Mouse (Mus musculus): ENCODE data around the gene Sfrp4. TPM values are rescaled to one million over a fixed set of nuclear protein-coding genes. Genes with fewer than 3 reads are reported as not detected.

The Sfrp4 gene
- polyA plus RNA-seq, 1 experiment from 2014 or later, result 0.40 TPM

DNA sequence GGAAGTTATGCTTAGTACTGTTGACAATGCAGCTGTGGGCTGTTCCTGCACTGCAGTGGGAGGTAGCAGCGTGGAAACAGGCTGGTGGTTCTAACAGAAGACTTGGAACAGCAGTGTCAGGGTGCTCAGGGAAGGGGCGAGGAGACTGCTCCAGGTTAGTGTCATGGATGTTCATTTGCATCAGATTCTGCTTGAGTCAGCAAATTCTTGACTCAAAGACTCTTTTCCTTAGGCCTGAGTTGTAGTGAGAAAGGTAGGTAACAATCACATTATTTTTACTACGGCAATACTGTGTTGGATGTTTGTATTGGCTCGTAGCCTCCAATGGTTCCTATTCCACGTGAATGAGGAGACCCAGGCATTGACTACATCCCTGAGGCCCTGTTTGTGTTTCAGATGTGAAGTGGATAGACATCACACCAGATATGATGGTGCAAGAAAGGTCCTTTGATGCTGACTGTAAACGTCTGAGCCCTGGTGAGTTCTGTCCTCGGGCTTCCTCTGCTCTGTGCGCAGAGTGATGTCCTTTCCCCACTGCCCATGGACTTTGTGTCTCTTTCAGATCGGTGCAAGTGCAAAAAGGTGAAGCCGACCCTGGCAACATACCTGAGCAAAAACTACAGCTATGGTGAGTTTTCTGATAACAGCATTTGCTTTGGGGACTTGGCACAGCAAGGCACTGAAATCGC is 1.9 kb downstream of the Sfrp4 start:
- H3K36me3 ChIP-seq (ENCODE audit: control insufficient read depth, insufficient read depth, low read length), result no peaks in the 10 kb centered on the region
- no peaks in the 10 kb centered on the region for H3K27me3 ChIP-seq (replicated peaks; ENCODE audit: control insufficient read depth, insufficient read depth, low read length)
- H3K9me3 ChIP-seq (ENCODE audit: control insufficient read depth, low read length), result no peaks in the 10 kb centered on the region
- no peak for ATAC-seq
- H3K9ac ChIP-seq (ENCODE audit: low read depth, low read length), result no peak overlapping the region
- no peak overlapping the region for H3K27ac ChIP-seq (ENCODE audit: low read length)
- H3K4me1 ChIP-seq (ENCODE audit: control insufficient read depth, insufficient read depth, low read length), result 0 out of 2 replicates have a peak, but pooled peaks cover 4% of the 10 kb centered on the region
- H3K4me2 ChIP-seq (ENCODE audit: low read depth, low read length), result no peak overlapping the region
- no peak overlapping the region for H3K4me3 ChIP-seq (ENCODE audit: low read length)
- whole genome bisulfite sequencing, result 85% methylated on average over 11 of the region's 11 CpGs

DNA sequence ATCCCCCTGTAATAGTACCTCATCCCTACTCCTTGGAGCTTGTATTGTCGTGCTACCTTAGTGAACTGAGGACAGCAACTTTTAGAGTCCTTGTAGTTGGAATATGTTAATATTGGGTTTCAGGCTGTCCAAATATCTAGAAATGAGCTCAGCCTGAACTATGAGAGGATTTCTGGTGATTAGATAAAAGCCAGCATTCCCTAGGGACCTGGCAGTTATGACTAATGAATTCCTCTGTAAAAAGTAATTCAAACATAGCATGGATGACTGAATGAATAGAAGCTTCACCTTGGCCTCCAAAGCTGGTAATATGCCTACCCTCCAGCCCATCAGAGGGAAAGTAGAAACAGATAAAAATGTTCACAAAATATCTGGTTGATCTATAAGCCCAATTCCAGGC is 3.6 kb downstream of the Sfrp4 start:
- ATAC-seq, result no peak
- Histone ChIP-seq H3K27ac (ENCODE audit: low read length) (no peak overlapping the region), H3K4me3 (ENCODE audit: low read length) (no peak overlapping the region), H3K4me1 (ENCODE audit: control insufficient read depth, insufficient read depth, low read length) (0 out of 2 replicates have a peak, but pooled peaks cover 4% of the 10 kb centered on the region), H3K9me3 (ENCODE audit: control insufficient read depth, low read length) (no peaks in the 10 kb centered on the region), H3K4me2 (ENCODE audit: low read depth, low read length) (no peak overlapping the region), H3K27me3 (replicated peaks; ENCODE audit: control insufficient read depth, insufficient read depth, low read length) (no peaks in the 10 kb centered on the region), H3K36me3 (ENCODE audit: control insufficient read depth, insufficient read depth, low read length) (no peaks in the 10 kb centered on the region), H3K9ac (ENCODE audit: low read depth, low read length) (no peak overlapping the region)
- WGBS, result 81% methylated on average over 1 of the region's 1 CpGs

DNA sequence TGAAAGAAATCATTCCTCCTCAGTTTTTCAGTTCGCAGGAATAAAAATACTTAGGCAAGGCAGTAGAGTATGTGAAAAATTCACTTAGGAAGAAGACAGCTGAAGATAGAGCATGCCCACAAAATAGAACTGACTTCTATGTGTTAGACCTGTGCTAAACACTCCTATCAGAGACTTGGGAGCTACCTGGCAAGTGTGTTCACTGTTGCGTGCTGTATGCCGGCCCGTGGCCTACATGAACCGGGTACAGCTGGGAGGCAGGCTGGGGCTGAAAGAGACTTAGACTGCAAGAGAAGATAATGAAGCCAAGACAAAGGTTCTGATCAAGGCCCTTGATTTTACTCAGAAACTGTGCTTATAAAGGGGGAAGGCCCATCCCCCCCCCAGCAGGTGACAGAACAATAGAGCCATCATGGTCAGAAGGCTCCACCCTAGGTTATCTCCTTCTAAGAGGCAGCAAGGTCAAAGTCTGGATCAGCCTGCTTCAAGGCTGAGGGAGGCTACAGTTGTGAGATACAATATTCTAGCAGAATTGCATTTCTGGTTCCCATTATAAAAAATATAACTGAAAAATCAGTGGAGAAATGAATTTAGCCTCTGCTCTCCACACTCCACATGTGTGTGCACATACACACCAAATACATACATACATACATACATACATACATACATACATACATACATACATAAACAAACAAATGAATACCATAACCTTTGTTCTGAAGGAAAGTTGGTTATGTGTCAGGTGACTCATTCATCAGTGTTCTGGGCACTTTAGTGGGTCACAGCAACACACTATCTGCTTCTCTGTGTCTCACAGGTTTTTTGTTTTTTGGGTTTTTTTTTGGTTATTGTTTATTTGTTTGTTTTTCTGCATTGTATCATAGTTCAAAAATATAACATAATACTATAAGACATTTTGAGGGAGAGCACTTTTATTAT is 8.1 kb downstream of the Sfrp4 start:
- no peak overlapping the region for H3K4me3 ChIP-seq (ENCODE audit: low read length)
- no peak overlapping the region for H3K9ac ChIP-seq (ENCODE audit: low read depth, low read length)
- no peaks in the 10 kb centered on the region for H3K9me3 ChIP-seq (ENCODE audit: control insufficient read depth, low read length)
- 86% methylated on average over 5 of the region's 5 CpGs for WGBS
- H3K36me3 ChIP-seq (ENCODE audit: control insufficient read depth, insufficient read depth, low read length), result no peaks in the 10 kb centered on the region
- no peak overlapping the region for H3K4me2 ChIP-seq (ENCODE audit: low read depth, low read length)
- peak; percentile 96 for ATAC-seq
- H3K27ac ChIP-seq (ENCODE audit: low read length), result peak overlapping the region; percentile 31; the same call in 1 of the 2 replicates
- no peaks in the 10 kb centered on the region for H3K27me3 ChIP-seq (replicated peaks; ENCODE audit: control insufficient read depth, insufficient read depth, low read length)
- no peaks in the 10 kb centered on the region for H3K4me1 ChIP-seq (ENCODE audit: control insufficient read depth, insufficient read depth, low read length)

DNA sequence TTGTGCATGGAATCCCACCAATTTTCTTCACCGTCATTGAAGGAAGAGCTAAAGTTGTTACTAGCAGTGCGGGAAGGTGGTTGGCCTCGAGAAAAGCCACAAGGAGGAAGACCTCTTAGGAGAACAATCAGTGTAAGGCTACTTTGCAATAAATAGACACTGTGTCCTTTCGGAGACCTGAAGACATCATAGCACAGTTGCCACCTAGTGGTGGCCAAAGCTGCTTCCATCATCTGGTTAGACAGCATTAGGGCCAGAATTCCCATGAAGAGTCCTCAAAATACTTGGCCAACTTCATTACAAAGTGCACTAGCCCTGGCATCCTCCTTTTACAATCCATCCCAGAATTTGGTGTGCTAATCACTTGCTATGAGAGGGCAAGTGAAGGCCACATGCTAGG is 13.2 kb downstream of the Sfrp4 start:
- Histone ChIP-seq H3K4me3 (ENCODE audit: low read length) (no peak overlapping the region), H3K9ac (ENCODE audit: low read depth, low read length) (no peak overlapping the region), H3K27ac (ENCODE audit: low read length) (no peak overlapping the region), H3K9me3 (ENCODE audit: control insufficient read depth, low read length) (no peaks in the 10 kb centered on the region), H3K4me1 (ENCODE audit: control insufficient read depth, insufficient read depth, low read length) (no peaks in the 10 kb centered on the region), H3K4me2 (ENCODE audit: low read depth, low read length) (no peak overlapping the region), H3K36me3 (ENCODE audit: control insufficient read depth, insufficient read depth, low read length) (no peaks in the 10 kb centered on the region), H3K27me3 (replicated peaks; ENCODE audit: control insufficient read depth, insufficient read depth, low read length) (no peaks in the 10 kb centered on the region)
- 73% methylated on average over 4 of the region's 4 CpGs for WGBS
- peak; percentile 46; the same call in 1 of the 2 replicates for ATAC-seq

DNA sequence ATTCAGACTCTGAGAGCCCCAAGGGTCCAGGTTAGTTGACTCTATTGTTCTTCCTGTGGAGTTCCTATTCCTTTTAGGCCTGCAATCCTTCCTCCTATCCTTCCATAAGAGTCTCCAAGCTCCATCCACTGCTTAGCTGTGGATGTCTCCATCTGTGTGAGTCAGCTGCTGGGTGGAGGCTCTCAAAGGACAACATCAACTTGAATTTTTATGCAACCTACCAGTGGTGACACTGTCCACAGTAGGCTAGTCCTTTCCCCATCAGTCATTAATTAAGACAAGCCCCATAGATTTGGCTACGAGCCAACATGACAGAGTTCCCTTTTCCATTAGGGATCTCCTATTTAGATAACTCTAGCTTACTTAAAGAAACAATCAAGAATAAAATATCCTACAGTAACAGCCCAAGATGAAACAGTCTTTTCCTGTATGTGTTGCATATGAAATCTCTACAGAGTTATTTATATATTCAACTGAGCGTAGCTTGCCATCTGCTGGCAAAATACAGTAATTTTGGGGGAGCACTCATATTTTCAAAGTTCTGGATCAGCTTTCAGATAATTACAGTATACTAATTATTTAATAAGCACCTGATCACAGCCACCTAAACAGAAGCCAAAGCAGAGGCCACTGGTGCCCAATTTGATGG is 17.4 kb downstream of the Sfrp4 start:
- Histone ChIP-seq H3K9ac (ENCODE audit: low read depth, low read length) (no peak overlapping the region), H3K4me1 (ENCODE audit: control insufficient read depth, insufficient read depth, low read length) (no peaks in the 10 kb centered on the region), H3K36me3 (ENCODE audit: control insufficient read depth, insufficient read depth, low read length) (no peaks in the 10 kb centered on the region), H3K27me3 (replicated peaks; ENCODE audit: control insufficient read depth, insufficient read depth, low read length) (no peaks in the 10 kb centered on the region), H3K9me3 (ENCODE audit: control insufficient read depth, low read length) (no peaks in the 10 kb centered on the region), H3K4me3 (ENCODE audit: low read length) (no peak overlapping the region), H3K4me2 (ENCODE audit: low read depth, low read length) (no peak overlapping the region), H3K27ac (ENCODE audit: low read length) (no peak overlapping the region)
- no peak for ATAC-seq
- WGBS, result 73% methylated on average over 2 of the region's 2 CpGs

DNA sequence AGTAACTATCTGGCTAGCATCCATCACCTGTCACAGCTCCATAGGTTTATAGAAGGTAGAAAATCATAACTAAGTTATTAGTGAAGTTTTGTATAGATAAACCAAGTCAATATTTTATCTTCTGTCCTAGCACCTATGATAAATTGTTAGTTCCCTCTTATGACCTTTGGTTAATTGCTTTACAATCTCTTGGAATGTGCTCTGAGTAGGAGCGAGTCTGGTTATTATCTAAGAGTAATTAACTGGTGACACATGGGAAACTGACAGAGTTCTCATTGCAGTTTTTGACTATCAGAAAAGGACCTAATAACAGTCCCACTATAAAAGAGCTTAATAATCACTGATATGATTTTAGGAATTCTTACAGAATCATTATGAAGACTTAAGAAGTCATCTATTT is 20.6 kb downstream of the Sfrp4 start:
- no peaks in the 10 kb centered on the region for H3K36me3 ChIP-seq (ENCODE audit: control insufficient read depth, insufficient read depth, low read length)
- 25% methylated on average over 1 of the region's 1 CpGs for WGBS
- peak; percentile 77 for ATAC-seq

DNA sequence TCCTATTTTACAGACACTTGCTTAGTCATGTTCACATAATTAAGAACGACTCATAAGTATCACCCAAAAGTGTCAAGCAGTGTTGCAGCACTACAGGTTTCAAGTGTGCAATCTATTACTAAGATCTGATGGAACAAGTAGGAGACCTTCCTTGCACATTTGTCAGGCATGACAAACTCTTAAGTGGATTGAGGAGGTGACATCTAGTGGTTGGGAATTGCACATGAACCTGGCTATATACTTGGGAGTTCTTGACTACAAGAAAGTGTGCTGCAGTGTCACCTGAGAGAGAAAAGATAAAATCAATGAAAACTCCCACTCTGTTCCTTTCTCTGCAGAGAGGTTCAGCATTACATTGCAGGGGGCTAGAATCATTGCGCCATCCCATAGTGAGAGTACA is 21.3 kb downstream of the Sfrp4 start:
- no peaks in the 10 kb centered on the region for H3K27me3 ChIP-seq (replicated peaks; ENCODE audit: control insufficient read depth, insufficient read depth, low read length)
- ATAC-seq, result no peak
- H3K4me2 ChIP-seq (ENCODE audit: low read depth, low read length), result no peak overlapping the region
- H3K9me3 ChIP-seq (ENCODE audit: control insufficient read depth, low read length), result no peaks in the 10 kb centered on the region
- no peak overlapping the region for H3K4me3 ChIP-seq (ENCODE audit: low read length)
- H3K9ac ChIP-seq (ENCODE audit: low read depth, low read length), result no peak overlapping the region
- no peaks in the 10 kb centered on the region for H3K36me3 ChIP-seq (ENCODE audit: control insufficient read depth, insufficient read depth, low read length)
- no peaks in the 10 kb centered on the region for H3K4me1 ChIP-seq (ENCODE audit: control insufficient read depth, insufficient read depth, low read length)
- no peak overlapping the region for H3K27ac ChIP-seq (ENCODE audit: low read length)
- 71% methylated on average over 2 of the region's 2 CpGs for WGBS

More for the DNA sequence above, 20.6 kb downstream of the Sfrp4 start:
- Histone ChIP-seq H3K9me3 (ENCODE audit: control insufficient read depth, low read length) (no peaks in the 10 kb centered on the region), H3K4me2 (ENCODE audit: low read depth, low read length) (no peak overlapping the region), H3K4me3 (ENCODE audit: low read length) (no peak overlapping the region), H3K4me1 (ENCODE audit: control insufficient read depth, insufficient read depth, low read length) (no peaks in the 10 kb centered on the region), H3K27me3 (replicated peaks; ENCODE audit: control insufficient read depth, insufficient read depth, low read length) (no peaks in the 10 kb centered on the region), H3K27ac (ENCODE audit: low read length) (no peak overlapping the region), H3K9ac (ENCODE audit: low read depth, low read length) (no peak overlapping the region)

DNA sequence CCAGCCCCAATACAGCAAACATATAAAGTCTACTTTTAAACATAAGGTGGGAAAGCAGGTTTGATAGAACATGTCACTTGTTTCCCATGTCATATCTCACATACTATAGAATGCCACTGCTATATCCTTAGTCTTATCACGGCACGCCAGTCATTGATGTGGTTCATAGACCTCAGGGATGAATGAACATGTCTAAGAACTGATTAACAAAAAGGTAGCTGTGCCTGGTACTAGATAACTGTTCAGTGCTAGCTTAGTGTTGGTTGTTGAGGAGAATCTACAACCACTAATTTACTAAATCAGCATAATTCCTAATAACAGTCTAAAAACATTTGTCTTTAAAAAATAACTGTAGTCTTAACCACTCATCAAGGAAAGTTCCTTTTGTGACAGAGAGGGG is 26.9 kb downstream of the Sfrp4 start:
- H3K36me3 ChIP-seq (ENCODE audit: control insufficient read depth, insufficient read depth, low read length), result no peaks in the 10 kb centered on the region
- no peak overlapping the region for H3K4me2 ChIP-seq (ENCODE audit: low read depth, low read length)
- ATAC-seq, result no peak
- no peaks in the 10 kb centered on the region for H3K4me1 ChIP-seq (ENCODE audit: control insufficient read depth, insufficient read depth, low read length)
- no peak overlapping the region for H3K27ac ChIP-seq (ENCODE audit: low read length)
- no peak overlapping the region for H3K9ac ChIP-seq (ENCODE audit: low read depth, low read length)
- no peak overlapping the region for H3K4me3 ChIP-seq (ENCODE audit: low read length)
- 91% methylated on average over 2 of the region's 2 CpGs for WGBS
- H3K27me3 ChIP-seq (replicated peaks; ENCODE audit: control insufficient read depth, insufficient read depth, low read length), result no peaks in the 10 kb centered on the region
- H3K9me3 ChIP-seq (ENCODE audit: control insufficient read depth, low read length), result no peaks in the 10 kb centered on the region

DNA sequence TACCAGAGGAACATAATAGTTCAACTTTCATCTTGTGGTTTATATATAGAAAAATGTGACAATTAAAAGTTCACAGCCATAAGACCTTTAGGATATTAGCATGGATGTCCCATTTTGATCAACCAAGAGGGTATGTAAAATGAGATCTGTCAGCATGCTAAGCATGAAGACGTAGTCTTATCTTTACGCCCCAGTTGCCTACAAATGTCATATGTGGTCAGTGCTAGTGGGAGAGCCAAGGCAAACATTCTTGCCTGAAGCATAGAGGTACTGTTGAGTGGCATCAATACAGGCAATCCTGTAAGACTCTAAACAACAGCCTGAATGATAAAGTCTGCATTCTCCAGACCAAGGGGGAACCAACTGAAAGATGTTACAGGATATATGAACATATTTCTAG is 29.5 kb downstream of the Sfrp4 start:
- Histone ChIP-seq H3K27ac (ENCODE audit: low read length) (no peak overlapping the region), H3K36me3 (ENCODE audit: control insufficient read depth, insufficient read depth, low read length) (no peaks in the 10 kb centered on the region), H3K27me3 (replicated peaks; ENCODE audit: control insufficient read depth, insufficient read depth, low read length) (no peaks in the 10 kb centered on the region), H3K9ac (ENCODE audit: low read depth, low read length) (no peak overlapping the region), H3K4me3 (ENCODE audit: low read length) (no peak overlapping the region), H3K4me1 (ENCODE audit: control insufficient read depth, insufficient read depth, low read length) (no peaks in the 10 kb centered on the region), H3K9me3 (ENCODE audit: control insufficient read depth, low read length) (no peaks in the 10 kb centered on the region), H3K4me2 (ENCODE audit: low read depth, low read length) (no peak overlapping the region)
- no peak for ATAC-seq
- WGBS, result 86% methylated on average over 2 of the region's 2 CpGs
